Mouse (Mus musculus): ENCODE measurements at regions not wholly inside any gene's neighbourhood (a gene's known extent, or its start where the extent isn't known, plus 50 kb on each side); places are given as distances from the start of the nearest gene placed in this dataset.

DNA sequence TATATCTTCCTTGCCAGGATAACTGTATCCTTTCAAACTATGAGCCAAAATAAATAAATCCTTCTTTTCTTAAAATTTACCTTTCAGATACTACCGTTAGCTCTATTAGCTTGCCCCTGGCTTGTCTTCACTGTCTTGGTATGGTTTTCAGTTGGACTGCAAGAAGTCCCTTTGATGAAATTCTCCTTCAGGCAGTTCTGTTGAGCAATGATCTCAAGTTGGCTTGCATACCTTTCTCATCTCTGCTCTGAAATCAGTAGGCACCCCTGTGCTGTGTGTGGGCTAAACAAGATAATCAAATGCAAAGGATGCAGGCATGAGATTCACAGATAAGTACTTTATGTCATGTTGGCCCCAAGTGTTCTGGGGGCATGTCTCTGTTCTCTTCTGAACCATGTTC, 155.2 kb upstream of the Fst start:
- no peaks in the 10 kb centered on the region for H3K27me3 ChIP-seq (replicated peaks)

GRCm38 (mm10) chr13:114619416-114619815, 160.7 kb upstream of the Fst start:
- Histone ChIP-seq H3K27me3 (replicated peaks) (no peaks in the 10 kb centered on the region), H3K4me1 (no peaks in the 10 kb centered on the region), H3K9ac (no peak overlapping the region), H3K27ac (no peak overlapping the region), H3K9me3 (replicated peaks) (no peaks in the 10 kb centered on the region), H3K36me3 (no peaks in the 10 kb centered on the region), H3K4me3 (no peak overlapping the region), H3K4me2 (no peak overlapping the region)
- ATAC-seq: no peak
- WGBS (ENCODE audit: insufficient replicate concordance): 73% methylated on average over 4 of the region's 4 CpGs

More for the DNA sequence above, 155.2 kb upstream of the Fst start:
- 77% methylated on average over 1 of the region's 1 CpGs for whole genome bisulfite sequencing (ENCODE audit: insufficient replicate concordance)
- no peak for ATAC-seq
- H3K9ac ChIP-seq: no peak overlapping the region
- no peaks in the 10 kb centered on the region for H3K9me3 ChIP-seq (replicated peaks)
- no peaks in the 10 kb centered on the region for H3K36me3 ChIP-seq
- no peak overlapping the region for H3K27ac ChIP-seq
- H3K4me2 ChIP-seq: no peak overlapping the region
- H3K4me3 ChIP-seq: no peak overlapping the region
- no peaks in the 10 kb centered on the region for H3K4me1 ChIP-seq

- ATAC-seq: no peak
- Histone ChIP-seq H3K27ac (no peak overlapping the region), H3K36me3 (no peaks in the 10 kb centered on the region), H3K4me3 (no peak overlapping the region), H3K4me1 (no peaks in the 10 kb centered on the region), H3K9me3 (replicated peaks) (no peaks in the 10 kb centered on the region), H3K4me2 (no peak overlapping the region), H3K9ac (no peak overlapping the region), H3K27me3 (replicated peaks) (no peaks in the 10 kb centered on the region)
- WGBS (ENCODE audit: insufficient replicate concordance): 77% methylated on average over 4 of the region's 4 CpGs
These were observed 178.0 kb upstream of the Fst start for GRCm38 (mm10) chr13:114636731-114637130.

DNA sequence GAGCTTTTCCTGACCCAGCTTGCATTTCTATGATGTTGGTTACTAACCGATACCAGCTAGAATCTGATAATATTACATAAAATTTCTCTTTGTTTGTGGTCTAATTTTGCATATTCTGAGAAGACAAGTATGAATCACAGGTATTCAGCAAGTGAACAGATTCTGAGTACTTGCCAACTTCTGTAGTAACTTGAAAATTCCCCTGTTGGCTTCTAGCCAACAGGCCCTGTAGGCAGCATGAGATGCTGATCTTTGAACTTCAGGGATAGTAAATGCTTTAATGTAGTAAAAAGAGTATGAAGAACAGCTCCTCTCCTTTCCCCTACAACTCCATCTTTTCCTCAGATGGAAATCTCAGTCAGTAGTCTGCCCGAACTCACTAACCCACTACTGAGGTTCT, 178.5 kb upstream of the Mocs2 start:
- ATAC-seq: no peak
- 75% methylated on average over 2 of the region's 2 CpGs for WGBS (ENCODE audit: insufficient replicate concordance)

DNA sequence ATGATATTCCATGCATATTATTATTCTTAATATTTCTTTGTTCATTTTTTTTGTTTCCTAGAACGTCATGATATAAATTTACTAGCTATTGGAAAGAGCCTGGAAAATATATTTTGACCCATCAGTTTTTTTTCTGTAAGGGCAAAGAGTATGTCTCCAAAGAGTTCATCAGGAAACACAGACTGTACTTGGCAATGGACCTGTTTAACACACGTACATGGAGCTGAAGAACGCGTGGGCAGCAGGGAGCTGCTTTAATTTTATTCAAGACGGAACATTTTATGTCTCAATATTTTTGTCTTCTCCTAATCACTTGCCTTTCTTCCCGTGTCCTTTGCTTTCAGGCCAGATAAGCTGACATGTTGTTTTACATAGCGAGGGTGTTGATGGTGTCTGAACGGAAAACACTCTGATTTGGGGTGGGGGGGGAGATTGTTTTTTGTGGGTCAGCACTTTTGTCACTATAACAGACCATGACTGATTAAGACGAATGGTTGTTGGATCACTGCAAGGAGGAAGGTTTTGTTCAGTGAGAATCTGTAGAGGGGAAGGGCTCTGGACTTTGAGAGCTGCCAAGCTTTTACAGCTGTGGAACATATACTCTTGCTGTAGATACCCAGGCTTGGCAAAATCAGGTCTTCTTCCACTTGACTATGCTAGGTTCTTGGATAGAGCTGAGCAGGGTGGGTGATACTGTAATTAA, 176.2 kb upstream of the Mocs2 start:
- Histone ChIP-seq H3K4me3 (no peak overlapping the region), H3K9me3 (replicated peaks) (no peaks in the 10 kb centered on the region), H3K36me3 (no peaks in the 10 kb centered on the region), H3K27ac (no peak overlapping the region), H3K4me2 (no peak overlapping the region), H3K9ac (no peak overlapping the region), H3K27me3 (replicated peaks) (no peaks in the 10 kb centered on the region), H3K4me1 (no peaks in the 10 kb centered on the region)
- ATAC-seq: no peak
- 69% methylated on average over 9 of the region's 9 CpGs for WGBS (ENCODE audit: insufficient replicate concordance)

More for the DNA sequence above, 178.5 kb upstream of the Mocs2 start:
- H3K27me3 ChIP-seq (replicated peaks): no peaks in the 10 kb centered on the region
- no peaks in the 10 kb centered on the region for H3K9me3 ChIP-seq (replicated peaks)
- H3K4me2 ChIP-seq: no peak overlapping the region
- H3K9ac ChIP-seq: no peak overlapping the region
- no peak overlapping the region for H3K27ac ChIP-seq
- H3K4me1 ChIP-seq: no peaks in the 10 kb centered on the region
- no peak overlapping the region for H3K4me3 ChIP-seq
- no peaks in the 10 kb centered on the region for H3K36me3 ChIP-seq

DNA sequence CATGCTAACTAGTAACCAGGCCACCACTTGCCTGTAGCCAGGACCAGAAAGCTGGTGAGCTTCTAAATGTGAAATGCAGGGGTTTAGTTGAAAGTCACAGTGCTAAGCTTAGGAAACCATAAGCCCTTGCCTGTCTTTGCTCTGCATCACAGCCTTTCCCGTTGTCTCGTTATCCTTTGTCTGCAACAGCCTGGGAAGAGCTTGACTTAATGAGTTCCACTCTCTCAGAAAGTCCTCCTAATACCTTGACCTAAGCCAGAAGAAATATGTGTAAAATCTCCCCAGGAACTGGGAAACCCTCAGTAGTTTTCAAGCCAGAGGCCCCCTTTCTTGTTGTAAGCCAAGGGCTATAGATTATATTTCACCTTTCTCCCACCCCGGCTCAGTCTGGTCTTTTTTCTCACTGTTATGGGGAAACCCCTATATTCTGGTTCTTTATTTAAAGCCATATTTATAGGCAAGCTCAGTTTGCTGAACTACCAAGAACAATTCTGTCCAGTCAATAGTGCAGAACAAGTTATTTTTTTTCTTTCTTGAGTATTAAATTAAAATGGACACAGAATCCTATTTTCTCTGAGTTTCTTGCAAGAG, 175.0 kb upstream of the Mocs2 start:
- 66% methylated on average over 3 of the region's 3 CpGs for WGBS (ENCODE audit: insufficient replicate concordance)
- no peaks in the 10 kb centered on the region for H3K9me3 ChIP-seq (replicated peaks)

DNA sequence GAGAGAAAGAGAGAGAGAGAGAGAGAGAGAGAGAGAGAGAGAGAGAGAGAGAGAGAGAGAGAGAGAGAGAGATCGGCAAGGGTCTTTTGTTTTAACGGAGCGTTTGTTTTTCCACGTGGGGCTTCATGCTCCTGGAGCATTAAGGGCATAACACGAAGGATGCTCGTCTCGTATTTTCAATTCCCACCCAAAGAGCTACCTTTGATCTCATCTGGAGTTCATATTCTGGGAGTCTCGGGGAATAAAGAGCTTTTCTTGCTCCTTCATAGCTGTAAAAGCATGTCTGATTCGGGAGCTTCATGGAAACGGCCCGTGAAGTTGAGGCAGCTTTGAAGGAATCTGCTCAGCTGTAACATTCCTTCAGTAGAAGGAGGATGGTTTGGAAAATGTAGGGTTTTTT, 174.5 kb upstream of the Mocs2 start:
- no peak for ATAC-seq
- H3K27me3 ChIP-seq (replicated peaks): no peaks in the 10 kb centered on the region

More for the DNA sequence above, 175.0 kb upstream of the Mocs2 start:
- H3K27ac ChIP-seq: no peak overlapping the region
- H3K36me3 ChIP-seq: no peaks in the 10 kb centered on the region
- H3K9ac ChIP-seq: no peak overlapping the region
- H3K4me1 ChIP-seq: no peaks in the 10 kb centered on the region
- H3K4me2 ChIP-seq: no peak overlapping the region
- no peak for ATAC-seq
- no peaks in the 10 kb centered on the region for H3K27me3 ChIP-seq (replicated peaks)
- H3K4me3 ChIP-seq: no peak overlapping the region

DNA sequence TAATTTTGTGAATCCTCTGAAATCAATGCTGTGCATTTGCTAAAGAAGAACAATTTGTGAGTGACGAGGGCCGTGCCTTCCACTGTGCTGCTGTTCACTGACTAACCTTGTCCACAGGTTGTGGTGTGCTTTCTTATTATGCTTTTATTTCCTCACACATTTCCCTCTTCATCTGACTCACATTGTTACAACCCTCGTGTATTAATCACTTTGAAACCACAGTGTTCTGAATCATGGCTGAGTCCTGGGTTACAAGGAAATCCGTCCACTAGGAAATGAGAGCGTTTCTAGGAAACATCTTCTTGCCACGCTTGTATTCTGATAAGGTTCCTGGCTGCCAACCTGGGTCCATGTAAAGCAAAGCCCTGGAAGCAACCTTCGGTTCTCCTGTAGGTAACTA, 163.8 kb upstream of the Mocs2 start:
- Histone ChIP-seq H3K27ac (no peak overlapping the region), H3K4me2 (no peak overlapping the region), H3K9me3 (replicated peaks) (no peaks in the 10 kb centered on the region), H3K36me3 (no peaks in the 10 kb centered on the region), H3K4me1 (no peaks in the 10 kb centered on the region), H3K4me3 (no peak overlapping the region), H3K27me3 (replicated peaks) (no peaks in the 10 kb centered on the region), H3K9ac (no peak overlapping the region)
- 65% methylated on average over 7 of the region's 7 CpGs for WGBS (ENCODE audit: insufficient replicate concordance)
- no peak for ATAC-seq

More for the DNA sequence above, 174.5 kb upstream of the Mocs2 start:
- H3K27ac ChIP-seq: no peak overlapping the region
- no peak overlapping the region for H3K4me3 ChIP-seq
- no peak overlapping the region for H3K9ac ChIP-seq
- no peaks in the 10 kb centered on the region for H3K36me3 ChIP-seq
- WGBS (ENCODE audit: insufficient replicate concordance): 69% methylated on average over 11 of the region's 11 CpGs
- H3K9me3 ChIP-seq (replicated peaks): no peaks in the 10 kb centered on the region
- H3K4me2 ChIP-seq: no peak overlapping the region
- H3K4me1 ChIP-seq: no peaks in the 10 kb centered on the region

GRCm38 (mm10) chr13:114654953-114655586, 163.0 kb upstream of the Mocs2 start:
- Histone ChIP-seq H3K4me1 (no peaks in the 10 kb centered on the region), H3K9ac (no peak overlapping the region), H3K4me2 (no peak overlapping the region), H3K27ac (no peak overlapping the region), H3K4me3 (no peak overlapping the region), H3K36me3 (no peaks in the 10 kb centered on the region), H3K27me3 (replicated peaks) (no peaks in the 10 kb centered on the region), H3K9me3 (replicated peaks) (no peaks in the 10 kb centered on the region)
- 75% methylated on average over 4 of the region's 4 CpGs for WGBS (ENCODE audit: insufficient replicate concordance)
- ATAC-seq: no peak

DNA sequence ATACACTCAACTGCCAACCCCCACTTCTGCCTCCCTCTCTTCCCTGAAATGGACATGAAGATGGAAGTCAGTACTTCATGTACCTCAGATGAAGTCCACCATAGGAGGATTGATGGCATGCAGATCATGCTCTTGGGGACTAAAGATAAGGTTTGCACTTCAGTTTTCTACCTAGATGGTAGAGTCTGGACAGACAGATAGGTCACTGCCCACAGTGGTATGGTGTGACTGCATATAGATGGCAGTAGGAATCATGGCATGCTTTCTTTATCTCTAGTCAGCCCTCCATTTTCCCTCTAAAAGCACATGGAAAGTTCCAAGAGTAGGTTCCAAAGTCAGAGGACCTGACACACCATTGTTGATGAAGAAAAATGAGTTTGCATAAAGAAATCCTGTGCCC, 145.6 kb upstream of the Mocs2 start:
- no peak overlapping the region for H3K4me2 ChIP-seq
- H3K36me3 ChIP-seq: no peaks in the 10 kb centered on the region
- H3K27ac ChIP-seq: no peak overlapping the region
- no peak for ATAC-seq
- no peaks in the 10 kb centered on the region for H3K27me3 ChIP-seq (replicated peaks)
- H3K9me3 ChIP-seq (replicated peaks): no peaks in the 10 kb centered on the region
- no peak overlapping the region for H3K4me3 ChIP-seq
- no peak overlapping the region for H3K9ac ChIP-seq
- H3K4me1 ChIP-seq: no peaks in the 10 kb centered on the region

- H3K27ac ChIP-seq: peak overlapping the region; percentile 73
- no peak overlapping the region for H3K4me3 ChIP-seq
- no peaks in the 10 kb centered on the region for H3K27me3 ChIP-seq (replicated peaks)
- H3K4me2 ChIP-seq: 0 out of 2 replicates have a peak overlapping the region, but pooled peaks have one; percentile 3
- ATAC-seq: peak; percentile 68
- H3K9me3 ChIP-seq (replicated peaks): no peaks in the 10 kb centered on the region
- no peak overlapping the region for H3K9ac ChIP-seq
- peaks cover 7% of the 10 kb centered on the region; the same call in 1 of the 2 replicates for H3K4me1 ChIP-seq
- H3K36me3 ChIP-seq: no peaks in the 10 kb centered on the region
- WGBS (ENCODE audit: insufficient replicate concordance): 55% methylated on average over 5 of the region's 5 CpGs
These were observed 138.2 kb upstream of the Mocs2 start for GRCm38 (mm10) chr13:114679703-114680378.

DNA sequence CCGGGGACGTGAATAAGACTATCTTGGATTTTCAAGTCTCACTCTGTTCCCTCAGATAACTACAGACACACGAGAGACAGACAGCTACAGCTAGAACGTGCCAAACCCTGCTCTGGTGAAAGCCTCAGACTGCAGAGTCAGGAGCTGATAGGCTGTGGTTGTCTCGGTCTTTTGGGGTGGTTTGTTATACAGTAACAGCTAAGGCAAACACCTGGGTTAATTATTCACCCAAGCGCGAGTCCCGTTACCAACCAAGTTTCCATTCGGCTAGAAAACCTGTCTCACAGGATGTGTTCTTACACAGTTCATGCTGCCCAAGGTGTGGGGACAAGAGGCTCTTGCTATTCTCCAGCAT, 137.7 kb upstream of the Mocs2 start:
- ATAC-seq: peak; percentile 93
- H3K4me1 ChIP-seq: peaks cover 7% of the 10 kb centered on the region; the same call in 1 of the 2 replicates
- WGBS (ENCODE audit: insufficient replicate concordance): 45% methylated on average over 9 of the region's 9 CpGs
- H3K27ac ChIP-seq: peak overlapping the region; percentile 73
- H3K9ac ChIP-seq: no peak overlapping the region
- no peak overlapping the region for H3K4me2 ChIP-seq
- H3K27me3 ChIP-seq (replicated peaks): no peaks in the 10 kb centered on the region
- H3K4me3 ChIP-seq: no peak overlapping the region
- H3K36me3 ChIP-seq: no peaks in the 10 kb centered on the region
- H3K9me3 ChIP-seq (replicated peaks): no peaks in the 10 kb centered on the region

Data from liver, embryonic 12.5 days (tissue).